Mouse (Mus musculus) heart, embryonic 13.5 days (tissue): ENCODE results near the gene Grik3. TPM values are rescaled to one million over a fixed set of nuclear protein-coding genes. Genes with fewer than 3 reads are reported as not detected.

Experiments
- ATAC-seq: fragments of 200-750 bp; cut with Nextera tagmentation; 2 replicates; pipeline ENCODE4 v1.8.0; 2017; ENCODE audit warnings: moderate TSS enrichment; ENCODE audit not compliant: insufficient number of reproducible peaks, low FRiP score, low TSS enrichment; ENCODE audit errors: extremely low read depth
- H3K27ac ChIP-seq: fragments of 300-500 bp; sonication (generic); replicated peaks from 2 replicates; pipeline ENCODE4 v1.5.1; 2015; ENCODE audit warnings: moderate library complexity, mild to moderate bottlenecking, inconsistent platforms
- H3K27me3 ChIP-seq: fragments of 300-500 bp; sonication (generic); replicated peaks from 2 replicates; pipeline ENCODE4 v1.6.1; 2015; ENCODE audit warnings: mild to moderate bottlenecking, inconsistent platforms
- H3K36me3 ChIP-seq: fragments of 300-500 bp; sonication (generic); 2 replicates; pipeline ENCODE4 v1.6.1; 2015; ENCODE audit warnings: mild to moderate bottlenecking, inconsistent platforms
- H3K4me1 ChIP-seq: fragments of 300-500 bp; sonication (generic); 2 replicates; pipeline ENCODE4 v1.6.1; 2015; ENCODE audit warnings: inconsistent platforms
- H3K4me2 ChIP-seq: fragments of 300-500 bp; sonication (generic); 2 replicates; pipeline ENCODE4 v1.6.1; 2015; ENCODE audit warnings: inconsistent platforms, mild to moderate bottlenecking, moderate library complexity
- H3K4me3 ChIP-seq: fragments of 300-500 bp; sonication (generic); 2 replicates; pipeline ENCODE4 v1.5.1; 2015; ENCODE audit warnings: moderate library complexity, mild to moderate bottlenecking, inconsistent platforms
- H3K9ac ChIP-seq: fragments of 300-500 bp; sonication (generic); 2 replicates; pipeline ENCODE4 v1.6.1; 2015; ENCODE audit warnings: inconsistent platforms, mild to moderate bottlenecking, moderate library complexity
- H3K9me3 ChIP-seq: fragments of 300-500 bp; sonication (generic); 2 replicates; pipeline ENCODE4 v1.6.1; 2016; ENCODE audit warnings: inconsistent platforms
- WGBS: fragments of 180-500 bp; shearing (Covaris S2); methylation state at CpG from one replicate; pipeline ENCODE4 v1.1.7; 2015; ENCODE audit warnings: mixed read lengths; 5-methylcytosine and 5-hydroxymethylcytosine counted together
- polyA plus RNA-seq: library from polyadenylated mRNA; unstranded; fragments of >200 nt; fragmentation: Nextera tagmentation; extraction: Ambion mirVana; gene quantifications from 2 replicates; pipeline ENCODE4 v1.2.1, GENCODE M21; 2015

The Grik3 gene
- polyA plus RNA-seq, 1 experiment from 2014 or later, result 0.31 TPM

- 37% methylated on average over 12 of the region's 12 CpGs for WGBS
- H3K9ac ChIP-seq, result no peak overlapping the region
- H3K36me3 ChIP-seq, result no peaks in the 10 kb centered on the region
- ATAC-seq, result no peak
- H3K4me3 ChIP-seq, result no peak overlapping the region
- H3K9me3 ChIP-seq, result no peaks in the 10 kb centered on the region
- no peak overlapping the region for H3K4me2 ChIP-seq
- no peak overlapping the region for H3K27ac ChIP-seq
- no peaks in the 10 kb centered on the region for H3K4me1 ChIP-seq
- peaks cover 72% of the 10 kb centered on the region for H3K27me3 ChIP-seq
Observed at GRCm38 (mm10) chr4:125478071-125478470, 12.4 kb upstream of the Grik3 start.

DNA sequence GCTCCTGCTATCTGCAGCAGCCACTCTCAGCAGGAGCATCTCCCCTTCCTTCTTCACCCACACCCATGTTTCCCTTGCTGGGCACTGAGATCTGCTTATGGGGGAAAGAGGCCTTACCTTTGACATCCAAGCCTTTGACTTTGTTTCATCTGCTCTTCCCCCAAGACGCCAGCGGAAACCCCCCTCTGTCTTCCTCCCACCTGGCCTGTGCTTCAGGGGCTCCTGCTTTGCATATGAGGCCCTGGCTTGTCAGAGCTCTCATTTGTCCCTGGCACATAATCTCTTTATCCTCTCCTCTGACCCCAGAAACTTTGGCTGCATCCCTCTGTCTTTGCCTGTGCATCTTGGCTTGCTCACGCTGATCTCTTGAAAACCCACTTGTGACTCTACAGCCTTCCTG is 9.2 kb upstream of the Grik3 start:
- WGBS, result 22% methylated on average over 3 of the region's 3 CpGs

GRCm38 (mm10) chr4:125484131-125484530 is 6.4 kb upstream of the Grik3 start:
- H3K9me3 ChIP-seq, result no peaks in the 10 kb centered on the region
- no peak overlapping the region for H3K27ac ChIP-seq
- no peaks in the 10 kb centered on the region for H3K36me3 ChIP-seq
- no peak overlapping the region for H3K4me3 ChIP-seq
- 33% methylated on average over 8 of the region's 8 CpGs for WGBS
- peaks cover 100% of the 10 kb centered on the region for H3K27me3 ChIP-seq
- H3K4me2 ChIP-seq, result no peak overlapping the region
- ATAC-seq, result no peak
- H3K4me1 ChIP-seq, result no peaks in the 10 kb centered on the region
- H3K9ac ChIP-seq, result no peak overlapping the region

More for the DNA sequence above, 9.2 kb upstream of the Grik3 start:
- Histone ChIP-seq H3K9me3 (no peaks in the 10 kb centered on the region), H3K4me1 (no peaks in the 10 kb centered on the region), H3K4me3 (no peak overlapping the region), H3K27me3 (peaks cover 100% of the 10 kb centered on the region), H3K9ac (no peak overlapping the region), H3K36me3 (no peaks in the 10 kb centered on the region), H3K4me2 (no peak overlapping the region), H3K27ac (no peak overlapping the region)
- ATAC-seq, result no peak

GRCm38 (mm10) chr4:125485416-125486239 is 4.9 kb upstream of the Grik3 start:
- H3K4me3 ChIP-seq, result no peak overlapping the region
- no peaks in the 10 kb centered on the region for H3K36me3 ChIP-seq
- no peaks in the 10 kb centered on the region for H3K9me3 ChIP-seq
- no peak overlapping the region for H3K4me2 ChIP-seq
- H3K4me1 ChIP-seq, result peaks cover 12% of the 10 kb centered on the region
- peaks cover 100% of the 10 kb centered on the region for H3K27me3 ChIP-seq
- no peak for ATAC-seq
- WGBS, result 36% methylated on average over 15 of the region's 15 CpGs
- no peak overlapping the region for H3K9ac ChIP-seq
- H3K27ac ChIP-seq, result no peak overlapping the region

DNA sequence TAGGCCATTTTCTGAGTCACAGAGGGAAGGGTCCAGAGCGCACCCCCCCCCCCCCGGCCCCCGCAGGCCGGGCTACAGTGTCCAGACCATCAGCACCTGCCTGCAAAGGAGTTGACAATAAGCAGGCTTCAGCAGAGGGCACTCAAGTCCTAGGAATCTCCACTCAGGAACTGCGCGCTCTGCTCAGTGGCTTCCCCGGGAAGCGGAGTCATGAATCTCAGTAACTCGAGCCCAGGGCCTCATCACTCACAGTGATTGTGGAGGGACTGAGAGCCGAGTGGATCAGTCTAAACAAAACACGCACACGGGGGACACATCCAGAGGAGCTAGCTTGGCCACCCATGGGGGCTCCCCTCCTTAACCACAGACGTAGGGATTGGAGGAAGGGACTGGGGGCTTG is 3.9 kb upstream of the Grik3 start:
- H3K4me1 ChIP-seq, result peaks cover 22% of the 10 kb centered on the region
- WGBS, result 2% methylated on average over 13 of the region's 13 CpGs
- peaks cover 100% of the 10 kb centered on the region for H3K27me3 ChIP-seq

GRCm38 (mm10) chr4:125487031-125487430 is 3.5 kb upstream of the Grik3 start:
- no peak overlapping the region for H3K27ac ChIP-seq
- ATAC-seq, result no peak

More for the DNA sequence above, 3.9 kb upstream of the Grik3 start:
- ATAC-seq, result no peak
- Histone ChIP-seq H3K27ac (no peak overlapping the region), H3K36me3 (no peaks in the 10 kb centered on the region), H3K4me3 (no peak overlapping the region), H3K9ac (no peak overlapping the region), H3K9me3 (no peaks in the 10 kb centered on the region), H3K4me2 (no peak overlapping the region)

DNA sequence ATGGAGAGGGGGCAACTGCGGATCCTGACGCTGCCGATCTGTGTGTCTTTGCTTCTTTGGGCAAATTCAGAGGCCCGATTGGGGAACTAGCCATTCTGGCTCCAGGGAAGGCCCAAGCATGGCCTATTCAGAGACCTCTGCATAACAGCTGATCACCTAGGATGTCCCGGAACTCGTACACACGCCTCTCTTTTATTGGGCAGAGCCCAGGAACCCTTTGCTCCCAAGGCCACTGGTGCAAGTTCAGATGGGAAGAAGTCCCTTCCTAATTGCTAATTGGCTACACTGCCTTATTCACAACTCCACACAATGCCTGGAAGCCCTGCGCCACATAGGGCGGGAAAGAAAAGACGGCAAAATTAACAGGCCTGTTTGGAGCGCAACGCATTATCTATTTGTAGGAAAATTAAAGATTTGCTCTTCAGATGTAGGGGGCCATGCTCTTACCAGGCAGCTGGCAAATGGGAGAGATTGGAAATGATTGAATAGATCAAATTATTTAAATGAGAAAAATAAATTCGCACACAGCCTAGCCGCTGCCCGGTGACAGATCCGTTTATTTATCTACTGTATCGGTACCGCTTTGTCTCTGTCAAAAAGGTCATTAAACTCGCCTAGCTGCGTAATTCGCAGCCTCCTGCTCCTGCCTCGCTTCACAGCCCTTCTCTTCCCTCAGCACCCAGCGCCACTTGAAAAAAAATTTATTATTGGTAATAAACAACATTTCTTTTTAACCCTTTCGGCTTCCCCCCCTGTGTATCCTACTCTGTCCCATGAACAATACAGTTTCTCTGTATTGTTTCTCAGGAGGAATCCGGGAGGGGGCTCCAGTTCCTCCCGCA is 1.5 kb upstream of the Grik3 start:
- Histone ChIP-seq H3K4me1 (peaks cover 24% of the 10 kb centered on the region), H3K9me3 (no peaks in the 10 kb centered on the region), H3K4me3 (no peak overlapping the region; the same call in 1 of the 2 replicates), H3K9ac (no peak overlapping the region), H3K36me3 (no peaks in the 10 kb centered on the region), H3K4me2 (0 out of 2 replicates have a peak overlapping the region, but pooled peaks have one; percentile 66), H3K27ac (no peak overlapping the region), H3K27me3 (peaks cover 100% of the 10 kb centered on the region)
- WGBS, result 4% methylated on average over 26 of the region's 26 CpGs
- ATAC-seq, result no peak

More at GRCm38 (mm10) chr4:125487031-125487430, 3.5 kb upstream of the Grik3 start:
- H3K9ac ChIP-seq, result no peak overlapping the region
- H3K27me3 ChIP-seq, result peaks cover 100% of the 10 kb centered on the region
- WGBS, result 3% methylated on average over 7 of the region's 7 CpGs
- H3K36me3 ChIP-seq, result no peaks in the 10 kb centered on the region
- no peak overlapping the region for H3K4me2 ChIP-seq
- peaks cover 24% of the 10 kb centered on the region for H3K4me1 ChIP-seq
- no peak overlapping the region for H3K4me3 ChIP-seq
- no peaks in the 10 kb centered on the region for H3K9me3 ChIP-seq

DNA sequence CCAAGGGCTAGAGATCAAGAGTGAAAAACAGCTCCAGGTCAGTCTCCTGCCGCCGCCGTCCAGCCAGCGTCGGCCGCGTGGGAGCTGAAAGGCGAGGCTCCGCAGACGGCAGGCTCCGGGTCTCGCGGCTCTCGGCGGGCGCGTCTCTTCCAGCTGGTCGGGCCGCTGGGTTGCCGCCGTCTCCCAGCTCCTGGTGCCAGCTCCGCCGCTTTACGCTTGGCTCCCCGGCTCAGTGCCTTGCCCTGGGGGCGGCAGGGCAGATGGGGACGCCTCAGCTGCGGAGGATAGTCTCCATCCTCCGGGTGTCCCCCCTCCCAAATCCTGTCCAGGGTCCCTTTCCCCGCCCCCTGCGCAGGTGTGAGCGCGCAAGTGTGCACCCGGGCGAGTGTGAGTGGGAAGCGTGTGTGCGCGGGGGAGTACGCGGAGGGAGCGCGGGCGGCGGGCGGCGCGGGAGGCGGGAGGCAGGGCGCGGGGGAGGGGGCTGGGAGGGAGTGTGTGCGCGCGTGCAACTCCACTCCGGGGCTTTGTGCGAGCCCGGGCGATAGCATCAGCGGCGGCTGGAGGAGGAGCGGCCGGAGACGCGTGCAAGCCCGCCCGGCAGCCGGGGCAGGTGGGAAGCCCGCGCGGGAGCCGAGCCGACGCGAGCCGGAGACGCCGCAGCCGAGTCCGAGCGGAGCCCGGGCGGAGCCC is 454 bp upstream of the Grik3 start:
- peaks cover 100% of the 10 kb centered on the region for H3K27me3 ChIP-seq
- H3K36me3 ChIP-seq, result no peaks in the 10 kb centered on the region
- peak overlapping the region; percentile 45 for H3K4me3 ChIP-seq
- H3K4me1 ChIP-seq, result peaks cover 24% of the 10 kb centered on the region
- no peak for ATAC-seq
- no peak overlapping the region for H3K27ac ChIP-seq
- peak overlapping the region; percentile 66 for H3K4me2 ChIP-seq
- H3K9ac ChIP-seq, result no peak overlapping the region
- no peaks in the 10 kb centered on the region for H3K9me3 ChIP-seq
- WGBS, result under 1% methylated on average over 66 of the region's 81 CpGs

- peak overlapping the region; percentile 45 for H3K4me3 ChIP-seq
- no peaks in the 10 kb centered on the region for H3K36me3 ChIP-seq
- H3K9ac ChIP-seq, result no peak overlapping the region
- no peak overlapping the region for H3K27ac ChIP-seq
- no peak for ATAC-seq
- peaks cover 100% of the 10 kb centered on the region for H3K27me3 ChIP-seq
- peak overlapping the region; percentile 66 for H3K4me2 ChIP-seq
- no peaks in the 10 kb centered on the region for H3K9me3 ChIP-seq
- under 1% methylated on average over 42 of the region's 42 CpGs for WGBS
- peaks cover 28% of the 10 kb centered on the region for H3K4me1 ChIP-seq
Observed at GRCm38 (mm10) chr4:125491505-125492121, 1.1 kb downstream of the Grik3 start.

DNA sequence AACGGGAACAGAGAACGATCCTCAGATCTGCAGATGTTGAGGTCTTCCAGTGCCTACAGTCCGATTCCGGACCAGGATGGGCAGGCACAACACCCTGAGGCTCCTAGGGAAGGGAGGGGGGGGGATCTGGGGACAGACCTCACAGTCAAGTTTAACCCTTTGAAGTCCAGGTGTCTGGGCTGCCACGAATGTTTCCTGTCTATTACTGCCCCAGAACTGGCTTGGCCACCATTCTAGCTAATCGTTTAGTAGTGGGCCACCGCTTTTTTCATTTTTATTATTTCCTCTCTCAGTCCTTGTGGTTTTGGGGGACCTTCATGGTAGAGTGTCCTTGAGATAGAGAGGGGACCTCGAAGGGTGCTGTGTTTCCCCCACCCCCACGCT is 1.6 kb downstream of the Grik3 start:
- peaks cover 100% of the 10 kb centered on the region for H3K27me3 ChIP-seq
- peak overlapping the region; percentile 45 for H3K4me3 ChIP-seq
- H3K4me2 ChIP-seq, result peak overlapping the region; percentile 66; the same call in 1 of the 2 replicates
- ATAC-seq, result no peak
- H3K9me3 ChIP-seq, result no peaks in the 10 kb centered on the region
- peaks cover 29% of the 10 kb centered on the region for H3K4me1 ChIP-seq
- no peak overlapping the region for H3K27ac ChIP-seq
- no peaks in the 10 kb centered on the region for H3K36me3 ChIP-seq
- WGBS, result 18% methylated on average over 9 of the region's 9 CpGs
- no peak overlapping the region for H3K9ac ChIP-seq

GRCm38 (mm10) chr4:125492706-125493105 is 2.2 kb downstream of the Grik3 start:
- no peak overlapping the region for H3K9ac ChIP-seq
- no peaks in the 10 kb centered on the region for H3K9me3 ChIP-seq
- 25% methylated on average over 9 of the region's 9 CpGs for WGBS
- H3K27ac ChIP-seq, result no peak overlapping the region
- H3K4me3 ChIP-seq, result no peak overlapping the region
- peaks cover 29% of the 10 kb centered on the region for H3K4me1 ChIP-seq
- peaks cover 100% of the 10 kb centered on the region for H3K27me3 ChIP-seq
- H3K36me3 ChIP-seq, result no peaks in the 10 kb centered on the region
- no peak for ATAC-seq
- H3K4me2 ChIP-seq, result no peak overlapping the region
